Mouse (Mus musculus) c-Kit-positive CD71-positive TER-119-positive erythroid progenitor cells, embryonic 14.5 days (primary cell): ENCODE results near the gene Zfp968.
"Not testable (repeated sequence)": the region's sequence is repeated elsewhere in the genome, so short reads cannot be mapped to it uniquely, and the experiment has no call there.

Experiments
- DNase-seq: peaks from one replicate; pipeline ENCODE4 v3.0.0-alpha.2; 2013; ENCODE audit warnings: low spot score

Gene Zfp968

DNA sequence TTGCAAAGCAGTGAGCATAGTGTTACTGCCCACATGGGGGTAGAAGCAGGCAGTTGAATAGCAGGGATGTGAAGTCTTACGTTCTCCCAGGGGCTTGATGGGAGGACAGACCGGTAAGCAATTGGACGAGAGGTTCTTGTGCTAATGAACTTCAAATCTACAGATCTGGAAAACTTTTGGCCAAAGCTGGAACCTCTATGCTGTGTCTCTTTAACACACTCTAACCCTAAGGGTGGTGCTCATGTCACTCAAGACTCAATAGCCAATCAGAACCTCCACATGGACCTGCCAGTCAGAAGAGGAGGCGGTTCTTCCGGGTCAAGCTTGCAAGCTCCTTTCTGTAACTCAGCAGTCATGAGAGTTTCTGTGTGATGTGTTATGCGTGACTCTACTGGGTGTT, at the start of gene Zfp968:
Gene Zfp968 (plus strand): TSS at position 301 of the 400 bp plus-strand sequence.
- not testable (repeated sequence) for DNase-seq

DNA sequence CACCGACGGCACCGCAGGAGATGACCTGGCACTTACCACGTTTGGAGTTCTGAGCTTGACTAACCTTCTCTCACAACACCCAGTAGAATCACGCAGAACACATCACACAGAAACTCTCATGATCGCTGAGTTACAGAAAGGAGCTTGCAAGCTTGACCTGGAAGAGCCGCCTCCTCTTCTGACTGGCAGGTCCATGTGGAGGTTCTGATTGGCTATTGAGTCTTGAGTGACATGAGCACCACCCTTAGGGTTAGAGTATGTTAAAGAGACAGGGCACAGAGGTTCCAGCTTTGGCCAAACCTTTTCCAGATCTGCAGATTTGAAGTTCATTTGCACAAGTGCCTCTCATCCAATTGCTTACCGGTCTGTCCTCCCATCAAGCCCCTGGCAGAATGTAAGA, 34.1 kb upstream of the Zfp968 start, which contains the start of gene Gm4631:
Gene Gm4631 (minus strand): TSS at position 101 of the 400 bp plus-strand sequence.
- DNase-seq, result not testable (repeated sequence)
